Mouse (Mus musculus): Measurements from ENCODE around the gene Hkdc1. TPM values are rescaled to one million over a fixed set of nuclear protein-coding genes. Genes with fewer than 3 reads are reported as not detected.
"Not testable (repeated sequence)": the region's sequence is repeated elsewhere in the genome, so short reads cannot be mapped to it uniquely, and the experiment has no call there.

Hkdc1 gene
- not detected for total RNA-seq (2022)

DNA sequence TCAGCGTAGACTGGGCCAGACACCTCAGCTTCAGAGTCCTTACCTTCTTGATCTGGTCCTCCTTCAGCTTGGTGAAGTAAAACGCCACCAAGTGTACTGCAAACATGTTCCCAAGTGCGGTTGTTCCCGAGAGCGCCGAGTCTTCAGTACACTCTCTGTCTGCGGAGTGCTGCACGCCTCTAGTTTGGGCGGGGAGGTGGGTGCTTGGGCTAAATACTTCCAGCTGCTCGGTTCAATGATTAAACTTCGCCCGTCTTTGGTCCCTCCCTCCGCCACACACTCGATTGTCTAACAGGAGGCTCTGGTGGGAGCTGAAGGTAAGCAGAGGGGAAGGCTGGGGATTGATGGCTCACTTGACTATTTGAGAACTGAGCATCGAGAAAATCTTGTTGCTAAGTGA lies at the start of gene Hkdc1:
Gene Hkdc1 (minus strand): TSS at position 237 of the 400 bp plus-strand sequence.
- no peak for DNase-seq

DNA sequence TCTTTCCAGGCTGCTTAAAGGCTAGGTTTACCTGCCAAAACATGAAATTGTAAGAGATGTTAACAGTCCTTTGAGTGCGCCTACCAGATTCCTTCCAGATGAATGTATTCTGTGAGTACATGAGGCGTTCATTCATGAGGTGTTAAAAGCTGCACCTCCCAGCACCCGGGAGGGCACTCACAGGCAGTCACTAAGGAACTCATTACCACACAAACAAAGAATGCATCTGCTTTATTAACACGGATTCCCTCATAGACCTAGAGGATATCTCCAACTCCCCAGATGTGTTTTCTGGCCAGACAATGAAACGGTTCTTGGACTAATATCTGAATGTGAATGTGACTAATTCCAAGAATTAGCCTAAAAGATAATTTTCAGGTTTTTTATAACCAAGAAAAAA lies 48.8 kb upstream of the Hkdc1 start:
- DNase-seq = no peak

GRCm38 (mm10) chr10:62469736-62470135 lies 47.4 kb upstream of the Hkdc1 start:
- DNase-seq = no peak

GRCm38 (mm10) chr10:62461321-62461720 lies 39.0 kb upstream of the Hkdc1 start:
- no peak for DNase-seq

- DNase-seq = not testable (repeated sequence)
Measured at GRCm38 (mm10) chr10:62452001-62452400, 29.7 kb upstream of the Hkdc1 start.

DNA sequence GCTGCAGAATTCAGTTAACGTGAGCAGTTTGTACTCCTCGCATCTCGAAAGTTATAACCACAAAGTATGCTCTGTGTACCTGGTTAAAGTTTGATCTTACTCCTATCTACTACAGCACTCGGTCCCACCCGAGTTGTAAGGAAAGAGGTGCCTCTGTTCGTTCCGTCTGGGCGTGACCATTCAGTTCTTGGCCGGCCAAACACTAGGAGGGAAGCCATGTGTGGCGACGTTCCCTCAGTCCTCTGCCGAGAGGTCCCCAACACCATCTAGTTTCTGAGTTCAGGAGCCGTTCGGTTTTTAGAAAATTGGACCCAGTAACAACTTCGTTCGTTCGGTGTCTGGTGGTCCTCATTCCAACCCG lies 28.0 kb upstream of the Hkdc1 start:
- no peak for DNase-seq

- DNase-seq = peak; percentile 79
Measured at GRCm38 (mm10) chr10:62449364-62450279, 27.3 kb upstream of the Hkdc1 start, which contains the start of the genes 4930507D05Rik and Supv3l1. Gene 4930507D05Rik, plus strand, starts transcription at chr10:62449489. Gene Supv3l1, minus strand, starts transcription at chr10:62449738.

- DNase-seq = no peak
Measured at GRCm38 (mm10) chr10:62430427-62430826, 8.1 kb upstream of the Hkdc1 start.

DNA sequence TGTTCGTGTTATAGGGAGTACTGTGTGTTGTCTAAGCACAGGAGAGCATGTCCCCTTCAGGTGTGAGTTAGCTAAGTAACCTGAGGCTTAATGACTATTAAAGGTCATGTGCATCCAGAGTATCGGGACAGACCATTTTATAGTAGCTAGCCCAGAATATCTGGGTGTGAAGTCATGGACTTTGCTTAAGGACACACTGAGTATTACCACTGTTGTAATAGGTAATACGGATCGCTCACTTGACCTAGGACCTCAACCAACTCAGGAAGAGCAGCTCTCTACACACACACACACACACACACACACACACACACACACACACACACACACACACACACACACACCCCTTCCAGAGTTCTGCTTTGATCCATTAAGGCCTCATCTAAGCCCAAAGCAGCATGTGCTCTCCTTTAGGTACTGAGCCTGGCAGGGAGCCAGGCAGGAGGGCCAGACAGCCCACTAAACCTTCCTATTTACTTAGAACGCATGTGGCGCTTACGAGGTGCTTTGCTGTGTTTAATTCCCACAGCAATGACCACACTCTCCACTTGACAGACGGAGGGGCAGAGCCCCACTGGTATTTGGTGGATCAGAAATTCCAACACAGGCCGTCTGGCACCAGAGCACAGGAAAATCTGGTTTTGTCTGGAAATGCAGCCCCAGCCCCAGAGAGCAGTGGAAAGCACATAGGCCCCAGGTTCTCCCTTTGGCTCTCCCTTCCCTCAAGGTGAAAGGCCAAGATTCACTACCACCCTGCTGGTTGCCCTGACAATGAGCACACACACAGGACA lies 3.0 kb upstream of the Hkdc1 start:
- DNase-seq = no peak

DNA sequence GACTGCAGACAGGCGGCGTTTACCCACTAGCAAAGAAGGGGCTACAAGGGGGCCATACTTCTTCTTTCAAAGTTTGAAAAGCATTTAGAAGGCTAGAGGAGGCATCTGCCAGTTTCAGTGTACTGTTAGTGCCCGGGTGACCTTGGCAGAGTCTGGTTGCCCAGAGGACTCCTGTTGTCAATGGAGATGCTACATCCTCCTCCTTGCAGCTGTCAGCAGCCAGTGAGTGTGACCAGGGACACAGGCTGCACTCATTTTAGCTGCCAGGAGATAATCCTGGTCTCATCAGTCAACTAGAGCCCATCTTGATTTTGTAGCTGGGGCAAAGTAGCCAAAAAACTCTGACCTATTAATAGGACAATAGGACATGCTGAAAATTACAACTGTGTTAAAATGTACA lies 1.2 kb downstream of the Hkdc1 start:
- no peak for DNase-seq

DNA sequence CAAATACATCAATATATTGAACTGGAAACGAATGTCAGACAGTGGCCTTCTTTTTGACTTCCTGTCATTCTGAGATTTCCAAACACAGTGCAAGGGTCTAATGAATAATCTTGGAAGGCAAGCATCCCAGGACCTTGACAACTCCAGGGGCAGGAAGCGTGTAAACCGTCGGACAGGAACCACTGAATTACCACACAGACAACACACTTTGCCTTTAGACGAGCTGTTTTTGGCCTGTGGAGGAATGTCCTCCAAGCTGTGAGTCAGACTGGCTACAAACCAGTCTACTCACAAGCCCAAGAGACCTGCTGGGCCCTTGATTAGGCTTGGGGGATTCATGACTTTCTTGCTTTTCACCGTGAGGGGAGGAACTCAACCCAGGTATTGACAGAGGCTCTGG lies 1.9 kb downstream of the Hkdc1 start:
- DNase-seq = no peak

GRCm38 (mm10) chr10:62419422-62419821 lies 2.9 kb downstream of the Hkdc1 start:
- DNase-seq = no peak

DNA sequence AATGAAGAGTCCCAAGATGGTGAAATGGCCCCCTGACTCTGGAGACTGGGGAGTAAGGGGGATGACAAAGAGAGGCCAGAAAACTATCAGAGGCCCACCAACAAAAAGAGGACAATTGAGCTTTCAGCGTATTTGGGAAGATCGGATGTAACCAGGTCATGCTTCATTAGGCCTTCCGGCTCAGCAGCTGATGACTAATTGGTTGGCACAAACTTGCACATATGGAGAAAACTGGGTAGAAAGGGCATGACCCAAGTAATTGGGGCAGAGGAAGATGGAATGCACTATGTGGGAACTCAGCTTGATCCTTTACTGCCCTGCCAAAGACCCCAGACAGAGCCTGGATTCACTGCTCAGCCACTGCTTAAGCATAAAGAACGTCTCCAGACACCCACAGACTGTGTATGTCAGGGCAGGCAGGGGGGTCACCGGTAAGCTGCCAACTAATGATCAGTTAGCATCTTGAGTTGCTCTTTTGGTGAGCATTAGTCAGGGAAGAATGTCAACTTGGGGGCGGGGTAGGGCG lies 3.4 kb downstream of the Hkdc1 start:
- no peak for DNase-seq

DNA sequence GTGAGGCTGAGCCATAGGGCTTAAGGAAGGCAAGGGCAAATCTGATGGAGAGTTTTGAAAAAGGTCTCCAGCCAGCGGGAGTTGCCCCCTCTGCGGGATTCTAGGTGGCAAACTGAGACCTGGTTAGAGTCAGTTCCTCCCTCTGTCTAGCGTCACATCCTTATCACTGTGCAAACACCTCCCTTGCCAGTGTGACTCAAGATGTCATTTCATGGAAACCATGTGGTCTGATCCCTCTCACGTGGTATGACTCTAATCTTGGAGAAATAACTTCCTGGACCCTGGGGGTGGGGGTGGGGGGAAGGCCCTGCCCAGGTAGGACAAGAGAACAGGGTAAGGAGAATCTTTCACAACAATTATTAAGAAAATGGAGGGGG lies 8.7 kb downstream of the Hkdc1 start:
- no peak for DNase-seq

GRCm38 (mm10) chr10:62412906-62413605 lies 9.2 kb downstream of the Hkdc1 start:
- no peak for DNase-seq

GRCm38 (mm10) chr10:62411431-62412410 lies 10.6 kb downstream of the Hkdc1 start:
- DNase-seq = no peak

- DNase-seq = peak; percentile 39
Measured at GRCm38 (mm10) chr10:62410943-62411342, 11.3 kb downstream of the Hkdc1 start.

GRCm38 (mm10) chr10:62404901-62405300 lies 17.4 kb downstream of the Hkdc1 start:
- no peak for DNase-seq

DNA sequence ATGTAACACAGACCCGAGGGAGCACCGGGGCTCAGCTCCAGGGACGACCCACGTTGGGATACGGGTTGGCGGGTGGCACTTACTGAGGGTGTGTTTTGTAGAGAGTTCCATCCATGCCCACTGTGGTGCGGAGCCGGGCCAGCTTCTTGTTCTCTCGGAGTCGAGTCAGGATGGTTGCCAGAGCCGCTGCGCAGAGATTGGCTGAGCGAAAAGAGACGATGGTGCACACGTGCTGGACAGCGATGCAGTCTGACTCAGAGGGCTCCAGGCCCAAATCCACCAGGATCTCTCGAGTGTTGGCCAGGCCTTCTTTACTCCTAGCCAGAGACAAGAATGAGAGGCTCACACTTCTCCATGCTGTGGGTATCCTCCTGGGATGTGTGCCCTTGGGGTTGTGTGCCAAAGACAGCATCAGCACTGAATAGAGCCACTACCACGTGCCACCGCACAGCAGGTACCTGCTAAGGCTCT lies 20.6 kb downstream of the Hkdc1 start:
- no peak for DNase-seq

DNA sequence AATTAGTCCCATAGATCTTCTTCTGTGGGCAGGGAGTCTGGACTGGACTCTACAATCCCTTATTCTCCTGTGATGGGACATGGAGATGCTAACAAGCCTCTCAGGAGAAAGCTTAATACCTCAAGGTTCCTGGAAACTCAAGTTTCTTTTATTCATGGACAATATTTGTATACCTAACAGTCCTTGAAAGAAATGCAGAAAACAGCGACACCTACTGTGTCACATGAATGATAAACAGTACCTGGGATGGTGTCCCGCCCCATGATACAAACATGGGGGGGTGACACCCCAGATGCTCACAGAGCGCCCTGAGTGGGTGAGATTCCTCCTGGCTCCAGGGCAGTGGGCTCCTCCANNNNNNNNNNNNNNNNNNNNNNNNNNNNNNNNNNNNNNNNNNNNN lies 39.3 kb downstream of the Hkdc1 start:
- DNase-seq = no peak

DNA sequence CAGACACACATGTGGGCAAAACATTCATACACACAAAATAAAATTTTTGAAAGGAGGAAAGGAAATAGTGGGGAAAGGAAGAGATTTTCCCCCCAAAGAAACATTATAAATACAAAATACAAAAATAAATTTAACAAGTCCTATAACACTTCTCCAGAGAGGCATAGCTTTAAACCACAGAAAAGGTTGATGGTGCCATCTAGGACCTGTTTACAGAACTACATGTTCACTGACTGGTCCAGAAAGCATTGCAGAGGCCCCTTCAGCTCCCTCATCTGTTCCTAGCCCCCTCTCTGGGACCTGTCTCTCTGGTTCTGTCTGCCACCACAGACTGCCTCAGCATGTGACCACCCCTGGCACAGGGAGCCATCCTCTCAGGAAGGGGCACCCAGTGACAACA lies 41.4 kb downstream of the Hkdc1 start:
- no peak for DNase-seq

Data from adrenal gland, adult 8-10 months (tissue).